Mouse (Mus musculus) layer of hippocampus, adult 6 months (tissue): Measurements from ENCODE around the gene Hscb. TPM values are rescaled to one million over a fixed set of nuclear protein-coding genes. Genes with fewer than 3 reads are reported as not detected.

Experiments used
- long read RNA-seq, 2 experiments: library from polyadenylated mRNA; unstranded; transcript quantifications; one replicate each; pipeline ENCODE4 v2.0.0; 2019 to 2020
- polyA plus RNA-seq: library from polyadenylated mRNA; unstranded; fragments of <200 nt; fragmentation: Nextera tagmentation; gene quantifications from 2 replicates; pipeline ENCODE4 v1.2.3, GENCODE M21; 2021

Gene Hscb
- polyA plus RNA-seq = 23.4 and 23.7 TPM in 2 replicates
- long read RNA-seq, experiment 1, transcript Hscb-201 (6 exons, 804 nt) = major isoform, 7 of 10 reads
- long read RNA-seq, experiment 1, partial matches to known transcripts = 1 of 10 reads
- long read RNA-seq, experiment 1, other reads (novel, unspliced or antisense) = 1 of 10 reads
- long read RNA-seq, experiment 2, partial matches to known transcripts = 0 of 5 reads
- long read RNA-seq, experiment 2, other reads (novel, unspliced or antisense) = 3 of 5 reads

DNA sequence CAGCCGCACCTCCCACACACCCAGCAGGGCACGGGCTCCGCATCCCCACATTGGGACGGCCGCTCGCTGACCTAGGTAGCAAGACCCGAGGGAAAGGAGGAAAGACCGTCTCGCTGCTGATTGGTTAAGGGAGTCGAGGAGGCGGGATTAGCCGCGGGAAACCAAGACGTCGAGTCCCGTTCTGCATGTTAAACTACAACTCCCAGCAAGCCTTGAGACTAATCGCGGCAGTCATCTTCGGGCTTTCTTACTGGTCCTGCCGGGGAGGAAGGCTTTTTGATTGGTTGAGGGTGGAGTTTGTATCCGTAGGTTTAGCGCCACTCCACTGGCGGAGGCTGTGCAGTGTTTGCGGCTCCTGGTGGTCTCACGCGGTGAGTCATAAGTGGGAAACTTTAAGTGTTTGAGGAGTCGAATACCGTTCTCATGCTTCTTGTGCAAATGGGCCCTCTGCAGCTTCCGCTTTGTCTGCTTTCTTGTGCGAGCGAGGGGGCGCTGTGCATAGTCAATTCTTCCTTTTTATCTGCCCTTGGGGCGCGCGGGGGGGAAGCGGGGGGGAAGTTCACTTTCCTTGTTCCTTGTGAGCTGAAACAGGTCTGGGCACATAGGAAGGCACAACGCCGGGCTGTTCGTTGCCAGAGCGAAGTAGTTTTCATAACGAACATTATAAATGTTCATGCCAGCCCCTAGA lies at the start of gene Hscb, which contains the start of gene Chek2:
Gene Hscb (minus strand): TSS at position 100 of the 688 bp plus-strand sequence.
Gene Chek2 (plus strand): TSS at position 302 of the 688 bp plus-strand sequence.

DNA sequence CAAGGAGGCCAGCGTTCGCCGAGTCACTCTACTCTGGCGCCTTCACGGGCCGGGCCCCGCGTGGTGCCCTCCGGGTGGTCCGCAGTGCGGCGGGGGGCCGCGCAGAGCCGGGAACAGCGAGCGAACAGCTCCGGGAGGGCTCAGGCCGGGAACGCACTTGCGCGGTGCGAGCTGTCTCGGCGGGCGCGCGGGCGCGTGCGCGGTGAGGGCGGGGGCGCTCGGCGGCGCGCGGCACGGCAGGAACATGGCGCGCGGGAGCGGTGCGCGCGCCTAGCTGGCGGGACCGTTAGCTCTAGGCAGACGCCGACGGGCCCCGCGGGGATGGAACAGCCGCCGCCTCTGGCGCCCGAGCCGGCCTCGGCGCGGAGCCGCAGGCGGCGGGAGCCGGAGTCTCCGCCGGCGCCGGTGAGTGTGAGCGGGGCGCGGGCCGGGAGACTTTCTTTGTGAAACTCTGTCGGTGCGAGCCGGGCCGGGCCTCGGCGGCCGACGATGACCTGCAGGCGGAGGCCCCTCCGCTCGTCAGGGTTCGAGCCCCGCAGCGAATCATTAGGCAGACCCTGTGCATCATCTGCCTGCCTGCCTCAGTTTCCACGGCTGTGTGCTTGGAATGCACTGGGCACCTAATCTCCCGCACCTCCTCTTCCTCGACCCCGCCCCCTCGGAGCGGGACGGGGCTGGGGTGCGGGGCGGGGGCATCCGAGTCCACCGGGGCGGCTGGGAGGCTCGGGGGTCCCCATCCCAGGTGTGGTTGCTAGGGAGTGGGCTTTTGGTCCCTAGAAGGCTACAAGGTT lies 40.2 kb upstream of the Hscb start, which contains the start of gene Ttc28:
Gene Ttc28 (plus strand): TSS at position 220 of the 791 bp plus-strand sequence.

DNA sequence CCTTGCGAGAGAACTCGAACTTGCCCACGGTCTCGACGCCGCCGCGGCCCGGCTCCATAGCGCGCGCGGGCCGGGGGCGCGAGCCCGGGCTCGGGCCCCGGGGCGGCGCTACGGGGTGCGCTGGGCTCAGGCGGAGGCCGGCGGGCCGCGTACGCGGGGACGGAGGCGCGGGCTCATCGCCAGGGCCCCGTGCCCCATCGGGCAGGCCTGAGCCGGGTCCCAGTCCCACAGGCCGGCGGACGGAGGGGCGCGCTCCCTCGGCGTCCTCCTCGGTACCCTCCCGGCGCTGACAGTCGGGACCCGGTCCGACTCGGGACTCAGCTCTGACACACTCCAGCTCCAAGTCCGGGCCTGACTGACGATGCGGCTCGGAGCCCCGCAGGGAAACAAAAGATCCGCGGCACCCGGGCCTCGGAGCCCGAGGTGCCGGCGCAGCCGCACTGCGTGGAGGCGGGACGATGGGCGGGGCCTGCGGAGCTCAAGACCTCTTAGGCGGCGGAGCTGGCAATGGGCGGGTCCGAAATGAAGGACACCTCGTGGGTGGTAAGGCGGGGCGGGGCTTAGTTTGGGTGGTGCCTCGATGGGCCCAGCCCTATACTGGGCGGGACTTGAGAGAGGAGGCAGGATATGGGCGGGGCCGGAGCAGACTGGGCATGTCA lies 29.8 kb downstream of the Hscb start, which contains the start of gene Ulk1:
Gene Ulk1 (minus strand): TSS at position 431 of the 659 bp plus-strand sequence.

DNA sequence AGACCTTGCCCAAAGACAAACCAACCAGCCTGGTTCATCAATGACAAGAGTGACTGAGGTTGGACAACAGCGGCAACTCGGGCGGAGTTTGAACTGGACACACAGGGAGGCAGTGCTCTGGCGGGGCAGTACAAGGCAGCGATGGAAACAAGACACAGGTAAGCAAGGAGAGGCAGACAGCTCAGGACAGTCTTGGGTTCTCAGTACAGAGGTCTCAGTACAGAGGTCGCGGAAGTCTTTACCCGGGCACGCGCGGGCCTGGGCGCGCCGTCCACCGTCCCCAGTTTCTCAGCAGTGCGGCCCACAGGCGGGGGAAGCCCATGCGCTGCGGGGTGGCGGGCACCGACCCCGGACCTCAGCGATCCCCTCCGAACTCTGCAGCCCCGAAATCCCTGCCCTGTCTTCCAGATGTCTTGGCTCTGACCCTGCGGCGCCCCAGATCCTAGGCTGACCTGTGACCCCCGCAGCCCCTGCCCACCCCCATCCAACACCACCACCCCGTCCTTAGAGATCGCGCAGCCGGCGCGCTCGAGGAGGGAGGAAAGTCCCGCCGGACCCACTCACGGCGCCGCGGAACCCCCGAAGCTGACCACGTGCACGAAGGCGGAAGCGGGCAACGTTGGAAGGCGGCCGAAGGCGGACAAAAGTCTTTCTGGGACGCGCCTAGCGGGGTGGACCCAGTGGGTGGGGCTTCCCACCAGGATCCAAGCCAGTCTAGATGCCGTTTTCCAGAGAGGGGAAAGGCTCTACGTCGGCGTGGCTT lies 59.4 kb downstream of the Hscb start, which contains the start of gene Pus1:
Gene Pus1 (minus strand): TSS at position 662 of the 763 bp plus-strand sequence.

Other genes with a start within 250 kb of the Hscb start
- gene Noc4l, start 186.4 kb downstream of the Hscb start, polyA plus RNA-seq = 27.5 and 31.9 TPM in 2 replicates
- gene Ddx51, start 186.3 kb downstream of the Hscb start, polyA plus RNA-seq = 6.8 and 6.9 TPM in 2 replicates
- gene Ep400, start 69.1 kb downstream of the Hscb start, polyA plus RNA-seq = 22.9 and 27.0 TPM in 2 replicates
- 7.9 and 8.1 TPM in 2 replicates for gene Pus1, start 59.1 kb downstream of the Hscb start, polyA plus RNA-seq
- gene Ulk1, start 29.7 kb downstream of the Hscb start, polyA plus RNA-seq = 7.1 and 7.2 TPM in 2 replicates
- 2.3 TPM in 2 replicates for gene Chek2, start 202 bp upstream of the Hscb start, polyA plus RNA-seq
- 2.0 and 2.6 TPM in 2 replicates for gene Ttc28, start 40.0 kb upstream of the Hscb start, polyA plus RNA-seq